Mouse (Mus musculus) intestine, postnatal 0 days (tissue): Measurements from ENCODE around the gene Hoxd11. TPM values are rescaled to one million over a fixed set of nuclear protein-coding genes. Genes with fewer than 3 reads are reported as not detected.
A peak's percentile ranks its signal among the peaks of the same experiment; 100 is the strongest.

Source experiments
- ATAC-seq: fragments of 200-750 bp; cut with Nextera tagmentation; 2 replicates; pipeline ENCODE4 v1.8.0; 2017; ENCODE audit warnings: mild to moderate bottlenecking, moderate TSS enrichment, moderate library complexity
- H3K27ac ChIP-seq: fragments of 300-500 bp; sonication (generic); 2 replicates; pipeline ENCODE4 v1.5.1; 2014; ENCODE audit warnings: mild to moderate bottlenecking, low read depth, low read length, moderate library complexity
- H3K27me3 ChIP-seq: fragments of 300-500 bp; sonication (generic); replicated peaks from 2 replicates; pipeline ENCODE4 v1.6.1; 2014; ENCODE audit warnings: low read length, mixed read lengths; ENCODE audit not compliant: control insufficient read depth, insufficient read depth
- H3K36me3 ChIP-seq: fragments of 300-500 bp; sonication (generic); 2 replicates; pipeline ENCODE4 v1.6.1; 2014; ENCODE audit warnings: mild to moderate bottlenecking, moderate library complexity; ENCODE audit not compliant: control insufficient read depth, insufficient read depth
- H3K4me1 ChIP-seq: fragments of 300-500 bp; sonication (generic); replicated peaks from 2 replicates; pipeline ENCODE4 v1.6.1; 2014; ENCODE audit warnings: antibody characterized with exemption, low read length, mixed read lengths; ENCODE audit not compliant: control insufficient read depth, insufficient read depth
- H3K4me2 ChIP-seq: fragments of 300-500 bp; sonication (generic); replicated peaks from 2 replicates; pipeline ENCODE4 v1.6.1; 2014; ENCODE audit warnings: low read depth, mild to moderate bottlenecking, moderate library complexity
- H3K4me3 ChIP-seq: fragments of 300-500 bp; sonication (generic); 2 replicates; pipeline ENCODE4 v1.5.1; 2014; ENCODE audit warnings: low read depth, low read length
- H3K9ac ChIP-seq: fragments of 300-500 bp; sonication (generic); 2 replicates; pipeline ENCODE4 v1.6.1; 2014; ENCODE audit warnings: mild to moderate bottlenecking, low read depth, low read length
- H3K9me3 ChIP-seq: fragments of 300-500 bp; sonication (generic); 2 replicates; pipeline ENCODE4 v1.6.1; 2016; ENCODE audit warnings: mixed run types; ENCODE audit not compliant: control insufficient read depth
- CTCF ChIP-seq: sonication (generic); IDR thresholded peaks from 2 replicates; pipeline ENCODE4 v1.5.1; 2016; ENCODE audit warnings: low read depth, mild to moderate bottlenecking, control low read depth, antibody characterized with exemption, moderate library complexity
- WGBS: fragments of 180-500 bp; shearing (Covaris S2); extraction: QIAGEN DNeasy Blood & Tissue Kit; methylation state at CpG from one replicate; pipeline ENCODE4 v1.1.7; 2014; 5-methylcytosine and 5-hydroxymethylcytosine counted together
- microRNA counts: library from miRNA; unstranded; fragments of <30 nt; microRNA quantifications from one replicate; lab custom pipeline; 2016
- microRNA-seq: library from miRNA; unstranded; fragments of <30 nt; microRNA quantifications from one replicate; pipeline ENCODE4, GENCODE M21; 2016
- polyA plus RNA-seq: library from polyadenylated mRNA; unstranded; fragments of >200 nt; fragmentation: Nextera tagmentation; extraction: Ambion mirVana; gene quantifications from 2 replicates; pipeline ENCODE4 v1.2.1, GENCODE M21; 2015

The Hoxd11 gene
- polyA plus RNA-seq, 1 experiment from 2014 or later: 0.64 TPM

DNA sequence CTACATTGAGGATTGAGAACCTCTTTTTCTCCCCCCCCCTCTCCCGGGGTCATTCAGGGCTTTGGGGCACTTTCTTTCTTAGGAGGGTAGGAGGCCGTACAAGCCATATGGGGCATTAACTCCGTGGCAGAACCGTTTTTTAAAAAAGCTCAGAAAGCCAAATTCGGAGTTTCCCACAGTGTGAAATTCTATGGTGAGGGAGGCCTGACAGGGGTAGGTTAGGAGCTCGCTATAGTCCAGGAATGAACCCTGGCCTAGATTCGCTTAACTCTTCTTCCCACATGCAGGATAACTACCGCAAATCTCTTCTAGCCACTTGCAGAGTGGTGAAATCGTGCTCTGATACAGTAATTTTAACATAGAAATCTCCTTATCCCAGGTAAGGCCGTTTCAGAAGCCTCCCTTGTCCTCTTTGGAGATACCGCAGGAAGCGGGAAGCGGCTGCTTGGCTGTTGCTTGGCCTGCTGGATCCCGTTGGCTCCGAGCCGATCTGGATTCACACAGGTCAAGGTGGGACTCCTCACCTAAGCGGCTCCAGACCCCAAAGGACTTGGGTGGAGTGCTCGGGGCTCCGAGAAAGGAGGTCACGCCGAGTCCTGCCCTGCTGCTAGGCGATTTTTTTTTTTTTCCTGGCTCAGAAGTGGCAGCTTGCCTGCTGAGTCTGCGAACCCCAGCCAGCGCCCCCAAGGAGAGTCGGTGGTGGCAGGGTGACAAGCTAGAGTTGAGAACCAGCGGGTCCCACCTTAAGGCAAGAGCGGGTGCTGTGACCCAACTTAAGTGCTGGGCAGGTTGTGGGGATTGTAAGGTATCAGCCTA lies 55.8 kb downstream of the Hoxd11 start:
- peak overlapping the region; percentile 7; the same call in 1 of the 2 replicates for H3K4me3 ChIP-seq
- TF ChIP-seq CTCF: no peak
- 31% methylated on average over 27 of the region's 27 CpGs for WGBS
- no peaks in the 10 kb centered on the region for H3K9me3 ChIP-seq
- no peaks in the 10 kb centered on the region; the same call in 1 of the 2 replicates for H3K36me3 ChIP-seq
- peaks cover 95% of the 10 kb centered on the region for H3K27me3 ChIP-seq
- no peaks in the 10 kb centered on the region for H3K4me1 ChIP-seq
- peak overlapping the region; percentile 7; the same call in 1 of the 2 replicates for H3K27ac ChIP-seq
- no peak for ATAC-seq
- peak overlapping the region; percentile 17; the same call in 1 of the 2 replicates for H3K4me2 ChIP-seq
- no peak overlapping the region for H3K9ac ChIP-seq

DNA sequence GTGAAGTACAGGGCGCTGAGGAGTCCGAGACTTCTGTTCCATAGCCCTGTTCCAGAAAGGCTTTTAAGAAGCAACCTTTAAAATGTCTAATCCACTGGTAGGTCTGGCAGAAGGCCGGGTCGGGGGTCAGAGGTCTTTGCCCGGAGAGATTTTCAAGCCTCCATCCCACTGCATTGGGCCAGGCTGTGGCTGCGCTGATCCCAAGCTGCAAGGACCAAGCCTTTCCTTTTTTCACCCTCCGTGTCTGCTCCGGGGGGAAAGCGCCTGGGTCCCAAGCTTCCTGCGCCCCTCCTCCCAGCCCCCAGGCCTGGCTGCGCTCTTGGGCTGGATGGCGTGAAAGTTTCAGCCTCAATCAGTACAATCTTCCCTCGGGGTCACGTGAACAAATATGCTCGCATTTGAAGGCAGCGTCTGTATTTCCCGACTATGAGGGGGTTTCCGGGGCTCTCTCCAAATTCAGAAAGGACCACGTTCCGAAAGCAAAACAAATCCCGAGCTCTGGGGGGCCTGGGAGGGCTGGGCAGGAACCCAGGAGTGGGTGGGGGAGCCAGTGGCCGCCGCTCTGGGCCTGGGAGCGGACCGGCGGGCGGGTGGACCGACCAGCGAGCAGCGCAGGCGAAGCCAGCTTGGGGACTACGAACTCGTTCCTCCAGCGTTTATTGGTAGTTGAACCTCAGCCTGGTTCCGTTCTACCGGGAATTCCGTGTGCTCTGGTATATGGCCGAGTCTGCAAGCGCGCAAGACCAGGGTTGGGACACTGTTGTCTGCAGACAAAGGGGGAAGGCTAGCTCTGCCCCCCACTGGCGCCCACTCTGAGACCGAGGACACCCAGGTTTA lies 56.7 kb downstream of the Hoxd11 start:
- H3K36me3 ChIP-seq: no peaks in the 10 kb centered on the region; the same call in 1 of the 2 replicates
- H3K9ac ChIP-seq: no peak overlapping the region
- 19% methylated on average over 42 of the region's 42 CpGs for WGBS
- TF ChIP-seq CTCF: no peak
- H3K4me3 ChIP-seq: peak overlapping the region; percentile 7; the same call in 1 of the 2 replicates
- H3K4me2 ChIP-seq: peak overlapping the region; percentile 31
- H3K4me1 ChIP-seq: no peaks in the 10 kb centered on the region
- ATAC-seq: no peak
- no peak overlapping the region for H3K27ac ChIP-seq
- peaks cover 90% of the 10 kb centered on the region for H3K27me3 ChIP-seq
- no peaks in the 10 kb centered on the region for H3K9me3 ChIP-seq

MicroRNAs within 50 kb of the gene (microRNA counts, 519-probe panel; counts per million panel counts)
- 4,474 counts per million, percentile 69 among the panel's probes with 10 or more counts for microRNA mmu-miR-10b (lab: Ali Mortazavi, UCI)

Small RNAs within 50 kb of the gene (microRNA-seq; reads per million reads assigned to microRNA genes)
- gene Gm44463 (not detected), gene Mir10b (9,418 reads per million, percentile 93 among the genes with 10 or more reads in this experiment)

Other genes starting within 250 kb of the Hoxd11 start
- 11.7 and 13.4 TPM in 2 replicates for gene Lnpk, start 100.1 kb upstream of the Hoxd11 start, polyA plus RNA-seq
- not detected in 2 replicates for gene Evx2, start 20.0 kb upstream of the Hoxd11 start, polyA plus RNA-seq
- gene Hoxd13, start 11.2 kb upstream of the Hoxd11 start, polyA plus RNA-seq: not detected in 2 replicates
- gene Hoxd12, start 4.5 kb upstream of the Hoxd11 start, polyA plus RNA-seq: 0.12 TPM in 1 of 2 replicates, not detected in the other
- 0.10 and 1.6 TPM in 2 replicates for gene Hoxd10, start 12.4 kb downstream of the Hoxd11 start, polyA plus RNA-seq
- 0.64 and 1.6 TPM in 2 replicates for gene Hoxd9, start 18.2 kb downstream of the Hoxd11 start, polyA plus RNA-seq
- 2.2 and 2.7 TPM in 2 replicates for gene Hoxd8, start 25.1 kb downstream of the Hoxd11 start, polyA plus RNA-seq
- 3.2 and 3.3 TPM in 2 replicates for gene Hoxd3, start 32.4 kb downstream of the Hoxd11 start, polyA plus RNA-seq
- 0.20 and 0.51 TPM in 2 replicates for gene Hoxd4, start 32.4 kb downstream of the Hoxd11 start, polyA plus RNA-seq
- 0.17 TPM in 1 of 2 replicates, not detected in the other for gene Gm28230, start 47.2 kb downstream of the Hoxd11 start, polyA plus RNA-seq
- not detected in 2 replicates for gene Hoxd1, start 83.4 kb downstream of the Hoxd11 start, polyA plus RNA-seq
- 87.1 and 96.3 TPM in 2 replicates for gene Mtx2, start 146.2 kb downstream of the Hoxd11 start, polyA plus RNA-seq